Mouse (Mus musculus): ENCODE results near the gene Ip6k1.
A peak's percentile ranks its signal among the peaks of the same experiment; 100 is the strongest.

Gene Ip6k1

GRCm38 (mm10) chr9:108094998-108095411, 92.7 kb downstream of the Ip6k1 start:
- no peak for DNase-seq (ENCODE audit: low read depth in 2 of 2, low spot score in 2 of 2)

DNA sequence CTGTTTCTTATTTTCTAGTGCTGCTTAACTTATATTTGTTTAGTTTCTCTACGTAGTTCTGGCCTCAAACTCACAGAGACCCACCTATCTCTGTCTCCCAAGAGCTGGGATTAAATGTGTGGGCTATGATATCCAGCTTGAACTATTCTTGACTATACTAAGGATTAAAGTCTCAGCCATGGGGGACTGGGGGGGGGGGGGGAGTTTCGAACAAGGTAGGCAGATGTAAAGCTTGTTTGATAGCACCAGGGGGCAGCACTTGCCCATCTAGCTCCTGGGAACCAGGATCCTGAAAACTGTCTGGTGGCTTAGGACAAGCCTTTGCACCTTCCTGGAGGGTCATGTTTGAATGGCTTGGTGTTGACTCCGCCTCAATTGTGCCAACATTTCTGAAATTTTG, 93.2 kb downstream of the Ip6k1 start:
- peak; percentile 35 to 59 for DNase-seq (ENCODE audit: low read depth in 2 of 2, low spot score in 2 of 2)

GRCm38 (mm10) chr9:108095949-108096712, 93.8 kb downstream of the Ip6k1 start:
- DNase-seq (ENCODE audit: low read depth in 2 of 2, low spot score in 2 of 2) = no peak
